Mouse (Mus musculus) hindbrain, embryonic 16.5 days (tissue): ENCODE measurements around the gene Mpv17l. TPM values are rescaled to one million over a fixed set of nuclear protein-coding genes. Genes with fewer than 3 reads are reported as not detected.
"Not testable (repeated sequence)": the region's sequence is repeated elsewhere in the genome, so short reads cannot be mapped to it uniquely, and the experiment has no call there.

Experiments used
- ATAC-seq: fragments of 200-750 bp; cut with Nextera tagmentation; 2 replicates; pipeline ENCODE4 v1.8.0; 2017; ENCODE audit warnings: moderate TSS enrichment, moderate library complexity
- H3K27ac ChIP-seq: fragments of 300-500 bp; sonication (generic); 2 replicates; pipeline ENCODE4 v1.5.1; 2014; ENCODE audit warnings: low read depth, mild to moderate bottlenecking, control low read depth, low read length, moderate library complexity
- H3K27me3 ChIP-seq: fragments of 300-500 bp; sonication (generic); replicated peaks from 2 replicates; pipeline ENCODE4 v1.6.1; 2014; ENCODE audit warnings: low read length; ENCODE audit not compliant: control insufficient read depth, insufficient read depth
- H3K36me3 ChIP-seq: fragments of 300-500 bp; sonication (generic); 2 replicates; pipeline ENCODE4 v1.6.1; 2014; ENCODE audit warnings: mild to moderate bottlenecking, low read length, moderate library complexity, mixed read lengths; ENCODE audit not compliant: control insufficient read depth, insufficient read depth
- H3K4me1 ChIP-seq: fragments of 300-500 bp; sonication (generic); 2 replicates; pipeline ENCODE4 v1.6.1; 2014; ENCODE audit warnings: low read depth, low read length; ENCODE audit not compliant: control insufficient read depth, insufficient read depth
- H3K4me2 ChIP-seq: fragments of 300-500 bp; sonication (generic); 2 replicates; pipeline ENCODE4 v1.6.1; 2014; ENCODE audit warnings: mild to moderate bottlenecking, low read length, control low read depth, moderate library complexity
- H3K4me3 ChIP-seq: fragments of 300-500 bp; sonication (generic); 2 replicates; pipeline ENCODE4 v1.5.1; 2014; ENCODE audit warnings: mild to moderate bottlenecking, low read length, control low read depth, moderate library complexity
- H3K9ac ChIP-seq: fragments of 300-500 bp; sonication (generic); 2 replicates; pipeline ENCODE4 v1.6.1; 2014; ENCODE audit warnings: low read depth, mild to moderate bottlenecking, control low read depth, low read length, moderate library complexity
- H3K9me3 ChIP-seq: fragments of 300-500 bp; sonication (generic); 2 replicates; pipeline ENCODE4 v1.6.1; 2014; ENCODE audit warnings: mild to moderate bottlenecking, low read length, moderate library complexity; ENCODE audit not compliant: control insufficient read depth
- WGBS: fragments of 180-500 bp; shearing (Covaris S2); extraction: QIAGEN DNeasy Blood & Tissue Kit; methylation state at CpG from one replicate; pipeline ENCODE4 v1.1.7; 2014; 5-methylcytosine and 5-hydroxymethylcytosine counted together
- polyA plus RNA-seq: library from polyadenylated mRNA; unstranded; fragments of >200 nt; fragmentation: Nextera tagmentation; extraction: Ambion mirVana; gene quantifications from 2 replicates; pipeline ENCODE4 v1.2.1, GENCODE M21; 2015

Mpv17l gene
- polyA plus RNA-seq = 39.3 and 46.2 TPM in 2 replicates

GRCm38 (mm10) chr16:13902888-13903483 lies at the start of gene Mpv17l, which contains the start of gene Pdxdc1:
TSS of gene Mpv17l (plus strand) at chr16:13903161.
TSS of gene Pdxdc1 (minus strand) at chr16:13903131.
- Histone ChIP-seq H3K27me3 (no peaks in the 10 kb centered on the region), H3K9ac (peak within 1 kb of the TSS; percentile 80), H3K36me3 (no peaks in the 10 kb centered on the region), H3K4me2 (peak within 1 kb of the TSS; percentile 85), H3K27ac (peak within 1 kb of the TSS; percentile 93), H3K4me1 (peaks cover 15% of the 10 kb centered on the region), H3K9me3 (no peaks in the 10 kb centered on the region), H3K4me3 (peak within 1 kb of the TSS; percentile 91)
- peak; percentile 97 for ATAC-seq
- 0% methylated on average over 41 of the region's 57 CpGs for WGBS

GRCm38 (mm10) chr16:13853886-13854285 lies 49.1 kb upstream of the Mpv17l start:
- Histone ChIP-seq H3K27ac (no peak overlapping the region), H3K27me3 (no peaks in the 10 kb centered on the region), H3K4me1 (no peaks in the 10 kb centered on the region), H3K4me2 (no peak overlapping the region), H3K9me3 (no peaks in the 10 kb centered on the region), H3K9ac (no peak overlapping the region), H3K4me3 (no peak overlapping the region), H3K36me3 (peaks cover 13% of the 10 kb centered on the region)
- 98% methylated on average over 4 of the region's 4 CpGs for WGBS
- no peak for ATAC-seq

- no peak overlapping the region for H3K4me2 ChIP-seq
- no peak overlapping the region for H3K4me3 ChIP-seq
- no peak overlapping the region for H3K9ac ChIP-seq
- no peak overlapping the region for H3K27ac ChIP-seq
- H3K36me3 ChIP-seq = 0 out of 2 replicates have a peak, but pooled peaks cover 7% of the 10 kb centered on the region
- no peaks in the 10 kb centered on the region for H3K27me3 ChIP-seq
- no peak for ATAC-seq
- no peaks in the 10 kb centered on the region for H3K9me3 ChIP-seq
- 90% methylated on average over 4 of the region's 4 CpGs for WGBS
- no peaks in the 10 kb centered on the region for H3K4me1 ChIP-seq
Measured at GRCm38 (mm10) chr16:13866076-13866475, 36.9 kb upstream of the Mpv17l start.

GRCm38 (mm10) chr16:13866616-13867015 lies 36.3 kb upstream of the Mpv17l start:
- Histone ChIP-seq H3K9ac (no peak overlapping the region), H3K27ac (no peak overlapping the region), H3K4me1 (no peaks in the 10 kb centered on the region), H3K4me3 (no peak overlapping the region), H3K36me3 (0 out of 2 replicates have a peak, but pooled peaks cover 7% of the 10 kb centered on the region), H3K27me3 (no peaks in the 10 kb centered on the region), H3K9me3 (no peaks in the 10 kb centered on the region), H3K4me2 (no peak overlapping the region)
- no peak for ATAC-seq
- WGBS = 83% methylated on average over 5 of the region's 5 CpGs

- H3K27me3 ChIP-seq, H3K36me3 ChIP-seq, H3K4me3 ChIP-seq, H3K9me3 ChIP-seq, H3K4me1 ChIP-seq, H3K27ac ChIP-seq, H3K9ac ChIP-seq: not testable (repeated sequence)
- peak; percentile 73; the same call in 1 of the 2 replicates for ATAC-seq
- peak overlapping the region; percentile 46 for H3K4me2 ChIP-seq
- 17% methylated on average over 5 of the region's 5 CpGs for WGBS
Measured at GRCm38 (mm10) chr16:13867406-13867805, 35.6 kb upstream of the Mpv17l start.

- H3K27me3 ChIP-seq = no peaks in the 10 kb centered on the region
- H3K9ac ChIP-seq = peak overlapping the region; percentile 19; the same call in 1 of the 2 replicates
- no peaks in the 10 kb centered on the region for H3K4me1 ChIP-seq
- H3K27ac ChIP-seq = no peak overlapping the region
- 7% methylated on average over 42 of the region's 42 CpGs for WGBS
- H3K9me3 ChIP-seq = no peaks in the 10 kb centered on the region
- H3K4me3 ChIP-seq = peak overlapping the region; percentile 27
- H3K4me2 ChIP-seq = peak overlapping the region; percentile 46
- peak; percentile 81 for ATAC-seq
- 0 out of 2 replicates have a peak, but pooled peaks cover 7% of the 10 kb centered on the region for H3K36me3 ChIP-seq
Measured at GRCm38 (mm10) chr16:13867910-13868514, 34.9 kb upstream of the Mpv17l start.

GRCm38 (mm10) chr16:13875483-13875882 lies 27.5 kb upstream of the Mpv17l start:
- no peak for ATAC-seq
- WGBS = 89% methylated on average over 4 of the region's 4 CpGs
- peaks cover 9% of the 10 kb centered on the region; the same call in 1 of the 2 replicates for H3K36me3 ChIP-seq

GRCm38 (mm10) chr16:13883094-13883774 lies 19.7 kb upstream of the Mpv17l start:
- Histone ChIP-seq H3K27me3 (no peaks in the 10 kb centered on the region), H3K4me3 (no peak overlapping the region), H3K4me1 (no peaks in the 10 kb centered on the region), H3K27ac (no peak overlapping the region), H3K9ac (no peak overlapping the region), H3K9me3 (no peaks in the 10 kb centered on the region), H3K4me2 (no peak overlapping the region), H3K36me3 (peaks cover 2% of the 10 kb centered on the region)
- ATAC-seq = no peak
- 80% methylated on average over 3 of the region's 3 CpGs for WGBS

More at GRCm38 (mm10) chr16:13875483-13875882, 27.5 kb upstream of the Mpv17l start:
- no peak overlapping the region for H3K27ac ChIP-seq
- no peak overlapping the region for H3K4me3 ChIP-seq
- H3K4me2 ChIP-seq = no peak overlapping the region
- H3K9ac ChIP-seq = no peak overlapping the region
- H3K9me3 ChIP-seq = no peaks in the 10 kb centered on the region
- no peaks in the 10 kb centered on the region for H3K27me3 ChIP-seq
- H3K4me1 ChIP-seq = no peaks in the 10 kb centered on the region

GRCm38 (mm10) chr16:13890449-13890848 lies 12.5 kb upstream of the Mpv17l start:
- Histone ChIP-seq H3K9ac (no peak overlapping the region), H3K4me2 (no peak overlapping the region), H3K4me3 (no peak overlapping the region), H3K9me3 (no peaks in the 10 kb centered on the region), H3K27me3 (no peaks in the 10 kb centered on the region), H3K4me1 (no peaks in the 10 kb centered on the region), H3K36me3 (no peaks in the 10 kb centered on the region), H3K27ac (no peak overlapping the region)
- no peak for ATAC-seq
- WGBS = 94% methylated on average over 2 of the region's 2 CpGs
